Mouse (Mus musculus): ENCODE data around the gene Nkx2-5. TPM values are rescaled to one million over a fixed set of nuclear protein-coding genes. Genes with fewer than 3 reads are reported as not detected.

Nkx2-5 gene
- polyA plus RNA-seq (2017; shearing (Covaris generic)): not detected

DNA sequence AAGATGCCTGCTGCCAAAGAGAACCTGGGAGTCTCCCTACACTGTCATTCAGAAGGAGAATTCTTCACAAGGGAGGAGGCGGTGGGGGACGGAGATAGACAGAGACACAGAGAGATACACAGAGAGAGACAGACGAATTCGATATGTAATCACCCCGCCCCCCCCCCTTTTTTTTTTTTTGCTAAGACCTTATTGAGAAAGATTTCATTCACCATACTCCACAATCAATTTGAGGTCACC lies at the start of gene Nkx2-5:
Gene Nkx2-5 (minus strand): TSS at position 101 of the 240 bp plus-strand sequence.

Other genes with a start within 250 kb of the Nkx2-5 start
- 315 TPM for gene Atp6v0e, start 181.8 kb downstream of the Nkx2-5 start, polyA plus RNA-seq (2017; shearing (Covaris generic))
- gene Crebrf, start 129.4 kb downstream of the Nkx2-5 start, polyA plus RNA-seq (2017; shearing (Covaris generic)): 60.0 TPM
- 30.1 TPM for gene Bnip1, start 63.9 kb downstream of the Nkx2-5 start, polyA plus RNA-seq (2017; shearing (Covaris generic))
- gene Kifc5b, start 72.1 kb upstream of the Nkx2-5 start, polyA plus RNA-seq (2017; shearing (Covaris generic)): 3.5 TPM
- gene Phf1, start 88.0 kb upstream of the Nkx2-5 start, polyA plus RNA-seq (2017; shearing (Covaris generic)): 135 TPM
- 160 TPM for gene Cuta, start 94.6 kb upstream of the Nkx2-5 start, polyA plus RNA-seq (2017; shearing (Covaris generic))
- 0.11 TPM for gene Syngap1, start 96.2 kb upstream of the Nkx2-5 start, polyA plus RNA-seq (2017; shearing (Covaris generic))
- 29.0 TPM for gene Zbtb9, start 128.2 kb upstream of the Nkx2-5 start, polyA plus RNA-seq (2017; shearing (Covaris generic))
- gene Bak1, start 184.0 kb upstream of the Nkx2-5 start, polyA plus RNA-seq (2017; shearing (Covaris generic)): 1.9 TPM
- 25.0 TPM for gene Itpr3, start 212.3 kb upstream of the Nkx2-5 start, polyA plus RNA-seq (2017; shearing (Covaris generic))